Mouse (Mus musculus) embryonic facial prominence, embryonic 11.5 days (tissue): ENCODE measurements around the gene Slc1a5. TPM values are rescaled to one million over a fixed set of nuclear protein-coding genes. Genes with fewer than 3 reads are reported as not detected.
A peak's percentile ranks its signal among the peaks of the same experiment; 100 is the strongest.

ENCODE experiments used
- ATAC-seq: fragments of 200-750 bp; cut with Nextera tagmentation; replicated peaks from 2 replicates; pipeline ENCODE4 v1.8.0; 2017; ENCODE audit warnings: low read depth; ENCODE audit not compliant: insufficient number of reproducible peaks, low FRiP score, low TSS enrichment
- DNase-seq: peaks from one replicate; pipeline ENCODE4 v3.0.0-alpha.2; 2015; ENCODE audit warnings: low spot score
- H3K27ac ChIP-seq: fragments of 300-500 bp; sonication (generic); replicated peaks from 2 replicates; pipeline ENCODE4 v1.5.1; 2014; ENCODE audit warnings: mild to moderate bottlenecking, low read depth, low read length, control low read depth
- H3K27me3 ChIP-seq: fragments of 300-500 bp; sonication (generic); 2 replicates; pipeline ENCODE4 v1.6.1; 2014; ENCODE audit warnings: mild to moderate bottlenecking, low read length, moderate library complexity, mixed read lengths; ENCODE audit not compliant: control insufficient read depth, insufficient read depth
- H3K36me3 ChIP-seq: fragments of 300-500 bp; sonication (generic); replicated peaks from 2 replicates; pipeline ENCODE4 v1.6.1; 2014; ENCODE audit warnings: low read depth, mild to moderate bottlenecking, low read length, moderate library complexity, mixed read lengths; ENCODE audit not compliant: control insufficient read depth, insufficient read depth
- H3K4me1 ChIP-seq: fragments of 300-500 bp; sonication (generic); 2 replicates; pipeline ENCODE4 v1.6.1; 2014; ENCODE audit warnings: low read length, mixed read lengths; ENCODE audit not compliant: control insufficient read depth, insufficient read depth
- H3K4me2 ChIP-seq: fragments of 300-500 bp; sonication (generic); 2 replicates; pipeline ENCODE4 v1.6.1; 2014; ENCODE audit warnings: low read depth, mild to moderate bottlenecking, control low read depth, low read length, moderate library complexity
- H3K4me3 ChIP-seq: fragments of 300-500 bp; sonication (generic); 2 replicates; pipeline ENCODE4 v1.5.1; 2014; ENCODE audit warnings: low read depth, low read length, control low read depth
- H3K9ac ChIP-seq: fragments of 300-500 bp; sonication (generic); replicated peaks from 2 replicates; pipeline ENCODE4 v1.6.1; 2014; ENCODE audit warnings: mild to moderate bottlenecking, control low read depth, low read length
- H3K9me3 ChIP-seq: fragments of 300-500 bp; sonication (generic); replicated peaks from 2 replicates; pipeline ENCODE4 v1.6.1; 2016; ENCODE audit warnings: mild to moderate bottlenecking, low read length, inconsistent platforms, mixed read lengths; ENCODE audit not compliant: control insufficient read depth
- WGBS: fragments of 180-500 bp; shearing (Covaris S2); extraction: QIAGEN DNeasy Blood & Tissue Kit; methylation state at CpG from one replicate; pipeline ENCODE4 v1.1.7; 2014; 5-methylcytosine and 5-hydroxymethylcytosine counted together
- polyA plus RNA-seq: library from polyadenylated mRNA; unstranded; fragments of >200 nt; fragmentation: Nextera tagmentation; extraction: Ambion mirVana; gene quantifications from 2 replicates; pipeline ENCODE4 v1.2.1, GENCODE M21; 2014

Slc1a5 gene
- polyA plus RNA-seq, 1 experiment from 2014 or later, result 19.6 TPM

- Histone ChIP-seq H3K9ac (no peak overlapping the region), H3K27me3 (no peaks in the 10 kb centered on the region), H3K4me3 (no peak overlapping the region), H3K27ac (no peak overlapping the region), H3K4me2 (no peak overlapping the region), H3K36me3 (no peaks in the 10 kb centered on the region), H3K9me3 (no peaks in the 10 kb centered on the region), H3K4me1 (0 out of 2 replicates have a peak, but pooled peaks cover 3% of the 10 kb centered on the region)
- ATAC-seq, result no peak
- no peak for DNase-seq
- 36% methylated on average over 2 of the region's 2 CpGs for WGBS
Observed at GRCm38 (mm10) chr7:16766443-16766842, 14.7 kb upstream of the Slc1a5 start.

GRCm38 (mm10) chr7:16775888-16776287, 5.3 kb upstream of the Slc1a5 start:
- H3K9ac ChIP-seq, result no peak overlapping the region
- no peaks in the 10 kb centered on the region for H3K4me1 ChIP-seq
- no peak overlapping the region for H3K4me2 ChIP-seq
- ATAC-seq, result no peak
- no peaks in the 10 kb centered on the region for H3K36me3 ChIP-seq
- WGBS, result 41% methylated on average over 5 of the region's 5 CpGs
- no peaks in the 10 kb centered on the region for H3K9me3 ChIP-seq
- H3K27me3 ChIP-seq, result no peaks in the 10 kb centered on the region
- no peak overlapping the region for H3K4me3 ChIP-seq
- no peak overlapping the region for H3K27ac ChIP-seq
- DNase-seq, result no peak

- WGBS, result 75% methylated on average over 5 of the region's 5 CpGs
- no peak overlapping the region for H3K4me3 ChIP-seq
- H3K4me1 ChIP-seq, result peaks cover 5% of the 10 kb centered on the region; the same call in 1 of the 2 replicates
- no peaks in the 10 kb centered on the region; the same call in 1 of the 2 replicates for H3K27me3 ChIP-seq
- DNase-seq, result no peak
- ATAC-seq, result no peak
- H3K9ac ChIP-seq, result no peak overlapping the region
- H3K36me3 ChIP-seq, result no peaks in the 10 kb centered on the region
- H3K27ac ChIP-seq, result no peak overlapping the region
- H3K4me2 ChIP-seq, result no peak overlapping the region
- H3K9me3 ChIP-seq, result no peaks in the 10 kb centered on the region
Observed at GRCm38 (mm10) chr7:16780076-16780475, 1.1 kb upstream of the Slc1a5 start.

GRCm38 (mm10) chr7:16781555-16781815, 345 bp downstream of the Slc1a5 start:
- H3K4me2 ChIP-seq, result peak overlapping the region; percentile 100
- no peaks in the 10 kb centered on the region for H3K36me3 ChIP-seq
- H3K27me3 ChIP-seq, result no peaks in the 10 kb centered on the region; the same call in 1 of the 2 replicates
- under 1% methylated on average over 10 of the region's 10 CpGs for WGBS
- ATAC-seq (peak; percentile 4; the same call in 1 of the 2 replicates), DNase-seq (peak; percentile 48)
- H3K9ac ChIP-seq, result peak overlapping the region; percentile 77
- H3K9me3 ChIP-seq, result no peaks in the 10 kb centered on the region
- H3K4me1 ChIP-seq, result peaks cover 5% of the 10 kb centered on the region; the same call in 1 of the 2 replicates
- H3K27ac ChIP-seq, result no peak overlapping the region
- H3K4me3 ChIP-seq, result peak overlapping the region; percentile 71

- Histone ChIP-seq H3K4me2 (peak overlapping the region; percentile 100), H3K4me1 (peaks cover 5% of the 10 kb centered on the region; the same call in 1 of the 2 replicates), H3K9ac (peak overlapping the region; percentile 77), H3K4me3 (peak overlapping the region; percentile 71), H3K27ac (no peak overlapping the region), H3K36me3 (no peaks in the 10 kb centered on the region), H3K27me3 (no peaks in the 10 kb centered on the region; the same call in 1 of the 2 replicates), H3K9me3 (no peaks in the 10 kb centered on the region)
- peak; percentile 10; the same call in 1 of the 2 replicates for ATAC-seq
- DNase-seq, result no peak
- under 1% methylated on average over 46 of the region's 60 CpGs for WGBS
Observed at GRCm38 (mm10) chr7:16781816-16782554, 845 bp downstream of the Slc1a5 start.

- 2% methylated on average over 11 of the region's 11 CpGs for WGBS
- DNase-seq (no peak), ATAC-seq (no peak)
- peak overlapping the region; percentile 100 for H3K4me2 ChIP-seq
- peak overlapping the region; percentile 77 for H3K9ac ChIP-seq
- peaks cover 5% of the 10 kb centered on the region; the same call in 1 of the 2 replicates for H3K4me1 ChIP-seq
- H3K27me3 ChIP-seq, result no peaks in the 10 kb centered on the region; the same call in 1 of the 2 replicates
- no peak overlapping the region for H3K27ac ChIP-seq
- no peaks in the 10 kb centered on the region for H3K36me3 ChIP-seq
- peak overlapping the region; percentile 71 for H3K4me3 ChIP-seq
- no peaks in the 10 kb centered on the region for H3K9me3 ChIP-seq
Observed at GRCm38 (mm10) chr7:16782555-16783125, 1.5 kb downstream of the Slc1a5 start.

GRCm38 (mm10) chr7:16783224-16783688, 2.1 kb downstream of the Slc1a5 start:
- Histone ChIP-seq H3K36me3 (no peaks in the 10 kb centered on the region), H3K4me1 (peaks cover 5% of the 10 kb centered on the region; the same call in 1 of the 2 replicates), H3K9me3 (no peaks in the 10 kb centered on the region), H3K4me2 (peak overlapping the region; percentile 100), H3K27ac (no peak overlapping the region), H3K27me3 (no peaks in the 10 kb centered on the region; the same call in 1 of the 2 replicates), H3K9ac (peak overlapping the region; percentile 77), H3K4me3 (peak overlapping the region; percentile 71)
- WGBS, result 10% methylated on average over 9 of the region's 10 CpGs
- DNase-seq (no peak), ATAC-seq (no peak)
